Mouse (Mus musculus) cerebellum, postnatal 10 days (tissue): ENCODE measurements around the gene Fpr1.
A peak's percentile ranks its signal among the peaks of the same experiment; 100 is the strongest.
"Not testable (repeated sequence)": the region's sequence is repeated elsewhere in the genome, so short reads cannot be mapped to it uniquely, and the experiment has no call there.

Experiments used
- DNase-seq, 2 experiments: peaks; one replicate each; pipeline ENCODE4 v3.0.0; 2021; ENCODE audit warnings: mixed read lengths in 2 of 2

Fpr1 gene

DNA sequence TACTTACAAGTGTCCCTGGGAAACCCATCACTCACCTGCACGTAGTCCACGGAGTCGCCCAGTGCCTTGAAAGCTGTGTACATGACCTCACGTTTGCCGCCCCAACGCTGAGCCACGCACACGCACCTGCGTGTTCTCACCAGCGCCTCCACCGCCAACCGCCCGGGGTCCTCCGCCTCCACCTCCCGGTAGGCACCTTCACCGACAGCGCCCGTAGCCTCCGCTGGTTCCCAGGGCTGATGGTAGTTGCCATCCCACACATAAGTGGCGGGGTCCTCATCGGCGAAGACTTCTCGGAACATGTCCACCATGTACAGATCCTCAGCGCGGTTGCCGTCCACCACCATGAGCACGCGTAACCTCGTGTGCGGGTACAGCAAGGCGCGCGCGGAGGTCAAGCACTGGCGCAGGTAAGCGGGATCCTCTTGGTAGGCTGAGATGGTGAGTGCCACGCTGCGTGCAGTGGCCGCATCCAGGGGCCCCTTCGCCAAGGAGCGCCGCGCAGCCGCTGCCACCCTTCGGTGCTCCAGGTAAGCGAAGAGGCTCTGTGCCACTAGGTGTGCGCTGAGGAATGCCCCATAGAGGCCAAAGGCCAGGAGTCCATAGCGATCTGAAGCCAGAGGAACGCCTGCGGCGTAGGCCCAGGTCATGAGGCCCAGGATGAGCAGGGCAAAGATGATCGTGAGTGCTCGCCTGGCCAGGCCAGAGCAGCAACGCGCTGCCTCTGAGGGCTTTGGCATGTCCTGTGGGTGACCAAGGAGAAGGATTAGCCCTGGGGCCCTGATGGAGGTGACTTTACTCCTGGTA lies 33.6 kb downstream of the Fpr1 start:
- peak in 1 of 2 experiments; percentile 17 for DNase-seq

DNA sequence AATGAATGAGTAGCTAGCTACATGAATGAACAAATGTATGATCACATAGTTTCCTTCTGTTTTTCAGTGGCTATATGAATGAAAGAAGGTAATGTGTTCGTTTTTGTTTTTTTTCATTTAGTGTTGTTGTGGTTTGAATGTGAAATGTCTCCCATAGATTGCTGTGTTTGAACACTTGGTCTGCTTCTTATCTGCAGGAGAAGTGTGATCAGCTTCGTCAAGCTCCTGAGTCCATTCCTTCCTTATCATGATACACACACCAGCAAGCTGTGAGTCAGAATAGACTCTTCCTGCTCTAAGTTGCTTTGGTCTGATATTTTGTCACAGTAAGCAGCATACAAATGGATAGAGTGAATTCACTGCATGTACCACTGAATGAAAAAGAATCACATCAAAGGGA lies 34.8 kb downstream of the Fpr1 start:
- DNase-seq = no peak

DNA sequence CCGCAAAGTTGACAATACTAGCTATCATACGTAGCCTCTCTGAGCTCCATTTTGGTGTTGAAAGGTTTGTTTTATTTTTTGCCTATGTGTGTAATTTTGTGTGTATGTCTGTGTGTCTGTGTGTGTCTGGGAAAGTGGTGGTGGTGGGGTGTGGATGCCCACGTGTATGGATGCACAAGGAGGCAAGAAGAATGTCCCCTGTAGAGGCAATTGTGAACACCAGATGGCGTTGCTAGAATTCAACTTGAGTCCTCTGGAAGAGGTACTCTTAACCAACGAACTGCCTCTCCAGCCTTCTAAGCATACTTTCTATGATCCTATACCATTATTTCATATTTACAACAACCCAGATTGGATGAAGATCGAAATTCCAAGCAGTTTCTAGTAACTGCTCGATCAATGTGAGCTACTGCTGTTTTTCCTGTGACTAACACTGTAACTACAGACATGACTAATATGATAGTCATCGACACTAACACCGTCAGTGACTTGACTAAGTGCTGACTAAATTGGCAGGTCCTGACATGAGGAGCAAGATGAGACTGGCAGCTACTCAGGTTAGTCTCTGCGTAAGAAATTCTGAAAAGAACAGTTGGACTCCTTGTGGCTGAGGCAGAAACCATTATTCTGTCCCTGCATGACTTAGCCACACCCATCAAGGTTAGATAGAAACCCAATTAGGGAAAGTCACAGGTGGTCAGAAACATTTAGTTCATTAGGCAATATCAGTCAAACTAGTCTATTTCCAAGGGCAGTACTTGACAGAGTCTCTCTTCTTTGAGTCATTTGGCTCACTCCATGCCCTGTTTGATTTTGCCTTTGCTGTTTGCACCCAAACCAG lies 38.3 kb downstream of the Fpr1 start:
- DNase-seq = peak in 1 of 2 experiments; percentile 41

DNA sequence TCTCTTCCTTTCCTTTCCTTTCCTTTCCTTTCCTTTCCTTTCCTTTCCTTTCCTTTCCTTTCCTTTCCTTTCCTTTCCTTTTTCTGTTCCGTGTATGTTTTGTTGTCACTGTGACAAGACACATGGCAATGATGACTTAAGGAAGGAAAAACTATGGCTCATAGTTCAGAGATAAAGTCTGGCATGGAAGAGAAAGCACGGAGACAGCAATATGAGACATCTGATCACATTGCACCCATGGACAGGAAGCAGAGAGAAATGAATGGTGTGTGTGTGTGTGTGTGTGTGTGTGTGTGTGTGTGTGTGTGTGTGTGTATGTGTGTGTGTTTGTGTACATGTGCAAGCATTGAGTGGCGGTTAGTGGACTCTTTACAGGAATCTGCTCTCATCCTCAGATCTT lies 39.1 kb downstream of the Fpr1 start:
- DNase-seq = not testable (repeated sequence)

DNA sequence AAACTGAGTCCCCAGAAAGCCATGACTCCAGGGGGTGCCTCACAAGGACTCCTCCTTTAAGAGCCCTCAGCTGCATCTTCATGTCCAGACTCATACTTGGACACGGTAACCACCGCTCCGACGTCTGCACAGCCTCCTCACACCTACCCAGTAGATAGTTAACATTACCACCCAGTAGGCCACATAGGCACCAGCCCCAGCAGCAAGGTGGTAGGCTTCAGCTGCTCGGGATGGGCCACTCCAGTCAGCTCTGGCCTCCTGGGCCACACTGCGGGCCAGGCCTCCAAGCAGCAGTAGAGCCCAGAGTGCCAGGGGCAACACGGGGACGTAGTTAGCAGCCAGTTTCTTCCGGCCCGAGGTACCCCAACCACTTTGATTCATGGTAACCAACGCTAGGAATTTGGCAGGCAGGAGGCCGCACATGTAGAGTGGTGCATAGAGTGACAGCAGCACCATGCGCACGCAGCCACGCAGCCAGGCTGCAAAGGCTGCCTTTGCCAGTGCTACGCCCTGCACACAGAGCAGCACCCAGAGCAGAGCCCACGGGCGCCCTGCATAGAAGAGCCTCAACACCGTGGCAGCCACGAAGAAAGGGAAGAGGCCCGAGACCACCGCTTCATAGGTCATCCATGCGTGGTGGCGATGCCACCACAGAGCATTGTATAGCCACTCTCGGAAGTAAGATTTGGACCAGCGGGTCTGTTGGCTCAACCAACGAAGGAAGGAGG lies 40.0 kb downstream of the Fpr1 start:
- peak in 1 of 2 experiments; percentile 14 for DNase-seq

DNA sequence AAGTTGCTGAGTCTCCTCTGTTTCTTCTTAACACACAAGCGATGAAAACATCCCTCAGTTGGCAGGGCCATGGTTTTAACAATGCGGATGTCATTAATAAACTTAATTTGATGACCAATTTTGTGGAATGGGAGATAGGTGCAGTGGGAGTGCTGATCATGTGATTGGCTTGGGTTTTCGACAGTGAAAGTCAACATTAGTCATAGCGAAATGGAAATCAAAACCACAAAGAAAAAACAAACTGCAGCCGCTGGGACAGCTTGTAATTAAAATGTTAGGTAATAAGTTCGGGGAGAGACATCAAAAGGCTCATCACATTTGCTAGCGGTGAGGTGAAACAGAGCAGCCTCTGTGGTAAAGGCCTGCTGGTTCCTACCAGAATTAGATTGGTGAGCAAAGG lies 42.9 kb downstream of the Fpr1 start:
- no peak for DNase-seq

DNA sequence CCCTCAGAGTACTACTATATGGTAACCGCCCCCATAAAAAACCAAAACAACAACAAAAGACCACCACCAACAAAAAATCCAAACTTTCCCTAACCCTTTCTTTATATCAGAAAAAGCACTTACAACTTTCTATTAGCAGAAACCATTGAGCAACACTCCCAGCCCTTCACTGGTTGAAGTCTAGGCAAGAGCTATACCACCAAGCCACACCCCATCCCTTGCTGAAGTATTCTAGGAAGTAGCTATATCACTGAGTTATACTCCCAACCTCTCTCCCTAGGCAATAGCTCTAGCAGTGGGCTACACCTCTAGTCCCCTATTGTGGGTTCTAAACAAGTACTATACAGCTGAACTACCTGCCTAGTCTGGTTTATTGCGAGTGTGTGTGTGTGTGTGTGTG lies 44.5 kb downstream of the Fpr1 start:
- DNase-seq = no peak

DNA sequence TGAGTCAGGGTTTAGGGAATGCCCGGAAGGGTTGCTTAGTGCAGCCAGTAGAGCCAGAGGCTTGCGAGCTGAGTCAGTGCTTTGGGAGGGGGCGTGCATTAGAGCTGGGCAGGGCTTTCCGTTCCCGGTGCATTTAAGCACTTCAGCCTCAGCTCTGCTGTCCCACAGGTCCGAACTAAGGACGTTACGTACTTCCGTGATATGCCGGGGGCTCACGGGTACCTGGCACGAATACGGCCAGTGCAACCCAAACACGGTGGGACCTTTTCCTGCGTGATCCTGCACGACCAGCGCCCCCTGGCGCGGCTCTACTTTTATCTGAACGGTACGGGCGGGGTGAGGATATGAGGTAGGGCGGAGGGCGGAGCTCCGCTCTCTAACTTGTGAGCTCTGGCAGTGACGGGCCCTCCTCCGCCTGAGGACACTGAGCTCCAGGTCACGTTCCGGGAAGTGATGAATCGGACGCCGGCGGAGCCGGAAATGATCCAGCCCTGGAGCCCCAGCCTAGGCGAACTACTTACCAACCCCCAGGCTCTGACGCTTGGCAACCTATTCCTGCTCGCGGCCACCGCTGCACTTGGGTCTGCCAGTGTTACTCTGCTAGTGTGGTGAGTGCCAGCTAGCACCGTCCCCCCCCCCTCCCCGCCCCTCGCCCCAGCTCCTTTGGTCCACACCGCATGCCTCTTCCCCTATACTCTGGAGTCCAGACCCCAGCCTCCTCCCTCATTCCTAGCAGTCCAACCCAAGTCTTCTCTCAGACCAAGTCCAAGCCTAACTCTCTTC lies 45.6 kb downstream of the Fpr1 start:
- peak; percentile 97 to 98 for DNase-seq

DNA sequence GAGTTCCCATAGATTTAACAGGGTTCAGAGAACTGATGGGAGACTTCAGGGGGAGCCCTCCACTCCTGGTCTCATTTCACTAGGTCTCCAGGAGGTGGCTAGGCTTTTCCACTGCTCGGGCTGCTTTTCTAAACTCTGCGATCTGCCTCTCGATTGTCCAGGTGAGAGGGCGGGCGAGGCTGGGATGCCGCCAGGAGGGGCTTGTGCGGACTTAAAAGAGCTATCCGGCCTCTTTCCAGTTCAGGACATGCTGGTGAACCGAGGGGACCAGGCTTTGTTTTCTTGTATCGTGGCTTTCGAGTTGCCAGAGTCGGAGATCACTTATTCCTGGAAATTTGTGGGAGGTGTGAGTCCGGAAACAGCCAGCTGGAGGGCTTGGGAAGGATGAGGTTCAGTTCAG lies 46.3 kb downstream of the Fpr1 start:
- DNase-seq = peak; percentile 48 to 57

DNA sequence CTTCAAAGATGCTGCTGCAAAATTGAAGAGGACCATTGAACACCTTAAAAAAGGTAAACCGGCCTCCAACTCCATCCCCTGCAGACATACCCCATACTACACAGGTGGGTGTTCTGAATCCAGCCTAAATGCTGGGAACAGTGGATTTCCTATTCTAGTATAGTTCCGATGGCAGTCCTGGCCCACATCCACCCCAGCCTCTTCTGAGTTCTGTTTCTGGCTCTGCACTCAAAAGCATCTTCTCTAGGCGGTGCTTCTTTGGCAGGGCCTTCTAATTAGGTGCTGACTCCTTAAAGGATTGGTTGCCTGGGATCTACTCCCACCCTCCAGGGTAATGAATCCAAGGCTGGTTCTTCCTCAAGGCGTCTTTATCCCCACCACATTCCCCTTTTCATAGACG lies 47.6 kb downstream of the Fpr1 start:
- no peak for DNase-seq

DNA sequence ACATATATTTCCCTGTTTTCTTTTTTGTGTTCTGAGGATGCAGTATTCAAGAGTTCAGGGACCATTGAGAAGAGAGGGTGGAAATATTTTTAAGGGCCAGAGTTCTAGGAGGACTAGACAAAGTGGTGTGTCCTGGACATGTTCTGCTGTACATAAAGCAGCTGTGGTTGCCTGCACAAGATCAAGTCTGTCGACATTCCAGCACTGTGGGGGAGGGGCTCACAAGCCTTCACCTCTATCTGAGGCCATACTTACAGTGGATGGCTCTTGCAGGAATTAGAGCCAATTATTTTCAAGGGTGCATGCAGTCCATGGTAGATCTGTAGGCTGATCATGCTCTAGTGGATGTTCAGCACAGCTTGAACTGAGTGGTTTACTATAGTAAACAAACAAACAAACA lies 48.8 kb downstream of the Fpr1 start:
- DNase-seq = peak in 1 of 2 experiments; percentile 30

DNA sequence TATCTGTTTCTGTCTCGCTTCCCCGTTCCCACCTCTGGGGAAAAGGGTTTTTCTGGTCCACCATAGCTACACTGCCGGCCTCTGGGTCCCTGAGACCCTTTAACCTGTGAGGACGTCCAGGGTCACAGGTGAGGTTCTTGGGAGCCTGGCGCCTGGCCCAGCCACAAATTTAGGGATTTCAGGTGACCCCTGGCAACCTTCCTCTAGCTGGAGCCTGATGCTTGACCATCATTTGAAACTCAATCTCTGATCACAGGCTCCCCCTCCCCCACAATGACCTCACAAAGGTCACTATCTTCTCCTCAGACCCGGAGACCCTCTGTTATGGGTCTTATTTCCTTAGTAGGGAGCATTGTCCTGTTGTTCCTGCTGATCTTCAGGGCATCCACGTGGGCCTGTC lies 53.0 kb downstream of the Fpr1 start:
- peak; percentile 23 to 27 for DNase-seq

DNA sequence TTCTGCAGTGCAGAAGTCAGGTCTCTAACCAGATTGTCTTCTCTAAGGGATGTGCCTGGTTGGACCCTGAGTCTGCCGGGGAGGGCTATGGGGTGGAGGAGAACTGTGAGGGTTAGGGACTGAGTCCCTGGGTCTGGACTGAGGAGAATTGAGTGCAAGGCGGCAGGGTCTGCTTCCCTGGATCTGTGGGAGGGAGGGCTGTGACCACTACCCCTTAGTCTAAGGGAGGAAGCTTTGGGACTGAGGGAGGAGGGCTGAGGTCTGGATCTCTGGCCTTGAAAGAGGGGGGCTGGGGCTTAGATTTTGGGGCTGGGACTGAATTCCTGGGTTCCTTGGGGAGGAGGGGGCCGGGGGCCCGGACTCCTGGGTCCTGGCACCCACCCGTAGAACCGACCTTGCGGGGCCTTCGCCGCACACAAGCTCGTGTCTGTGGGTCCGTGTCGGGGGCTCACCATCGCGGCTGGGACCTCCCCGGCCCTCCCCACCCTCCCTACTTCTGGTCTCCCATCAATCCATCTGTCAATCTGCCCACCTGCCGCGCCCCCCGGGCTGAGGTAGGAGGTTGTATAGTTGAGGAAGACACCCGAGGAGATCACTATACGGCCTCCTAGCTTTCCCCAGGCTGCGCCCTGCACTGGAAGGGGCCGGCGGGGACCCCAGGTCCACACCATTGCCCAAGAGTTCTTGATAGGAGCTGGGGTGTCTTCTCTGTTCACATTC lies 53.8 kb downstream of the Fpr1 start:
- peak; percentile 38 to 52 for DNase-seq

DNA sequence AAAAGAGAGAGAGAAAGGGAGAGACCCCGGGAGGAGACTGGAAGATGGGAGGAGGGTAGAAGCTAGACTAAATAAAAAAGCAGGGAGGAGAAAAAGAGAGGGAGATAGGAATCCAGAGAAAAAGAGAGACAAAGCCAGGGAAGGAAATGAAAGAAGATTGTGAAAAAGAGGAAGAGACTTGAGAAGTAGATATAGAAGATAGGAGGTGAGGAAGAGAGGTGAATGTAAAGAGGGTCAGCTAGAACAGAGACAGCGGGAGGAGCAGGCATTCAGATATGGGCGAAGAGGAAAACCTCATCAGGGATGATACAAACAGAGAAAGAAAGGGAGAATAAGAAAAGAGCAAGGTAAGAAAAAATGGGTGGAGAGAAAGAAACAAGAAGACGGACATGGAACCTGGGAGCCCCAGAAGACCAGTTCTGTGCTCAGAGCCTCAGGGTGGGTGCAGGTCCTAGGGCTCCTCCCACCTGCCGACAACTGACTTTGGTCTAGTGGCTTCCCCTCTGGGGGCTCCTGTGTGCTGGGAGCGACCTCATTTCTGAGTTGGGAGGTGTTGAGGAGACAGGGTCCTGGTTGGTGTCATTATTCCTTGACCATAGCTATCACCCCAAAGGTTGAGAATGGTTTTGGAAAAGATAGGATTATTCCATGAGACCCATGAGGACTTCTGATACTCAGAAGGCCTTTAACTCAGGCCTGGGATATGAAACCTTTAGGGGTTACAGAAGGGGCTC lies 54.5 kb downstream of the Fpr1 start:
- DNase-seq = peak; percentile 44 to 50

DNA sequence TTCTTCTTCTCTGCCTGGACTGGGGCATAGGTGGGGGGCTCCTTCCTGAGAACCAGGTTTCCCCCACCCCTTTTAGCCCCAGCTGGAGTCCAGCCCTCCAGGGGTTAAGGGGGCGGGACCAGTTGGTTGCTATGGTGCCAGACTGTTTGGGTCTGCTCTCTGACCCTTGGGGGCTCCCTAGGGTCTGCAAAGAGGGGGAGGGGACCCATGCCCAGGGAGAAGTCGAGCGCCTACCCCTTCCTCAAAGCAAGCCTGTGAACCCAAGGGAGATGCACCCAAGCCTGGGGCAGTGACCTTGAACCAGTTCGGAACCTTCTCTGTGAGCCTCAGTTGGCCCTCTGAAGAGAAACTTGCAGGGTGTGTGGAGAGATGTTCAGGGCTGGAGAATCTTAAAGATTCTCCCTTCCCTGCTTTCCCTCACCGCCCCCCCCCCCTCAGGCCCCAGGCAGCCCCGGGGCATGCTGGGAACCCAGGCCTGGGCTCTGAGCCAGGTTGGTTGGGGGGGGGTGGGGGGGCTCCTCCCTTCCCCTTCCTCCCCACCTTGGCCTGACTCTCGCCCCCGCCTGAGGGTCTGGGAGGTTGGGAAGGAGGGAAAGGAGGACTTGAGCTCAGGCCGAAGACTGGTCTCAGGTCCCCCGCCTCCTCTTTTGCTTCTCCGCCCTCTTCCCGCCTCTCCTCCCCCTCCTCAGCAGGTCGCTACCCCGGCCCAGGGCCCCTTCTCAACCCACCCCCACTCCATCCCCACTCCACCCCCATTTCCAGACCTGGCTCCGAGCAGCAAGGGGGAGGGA lies 55.4 kb downstream of the Fpr1 start:
- peak; percentile 79 to 86 for DNase-seq

DNA sequence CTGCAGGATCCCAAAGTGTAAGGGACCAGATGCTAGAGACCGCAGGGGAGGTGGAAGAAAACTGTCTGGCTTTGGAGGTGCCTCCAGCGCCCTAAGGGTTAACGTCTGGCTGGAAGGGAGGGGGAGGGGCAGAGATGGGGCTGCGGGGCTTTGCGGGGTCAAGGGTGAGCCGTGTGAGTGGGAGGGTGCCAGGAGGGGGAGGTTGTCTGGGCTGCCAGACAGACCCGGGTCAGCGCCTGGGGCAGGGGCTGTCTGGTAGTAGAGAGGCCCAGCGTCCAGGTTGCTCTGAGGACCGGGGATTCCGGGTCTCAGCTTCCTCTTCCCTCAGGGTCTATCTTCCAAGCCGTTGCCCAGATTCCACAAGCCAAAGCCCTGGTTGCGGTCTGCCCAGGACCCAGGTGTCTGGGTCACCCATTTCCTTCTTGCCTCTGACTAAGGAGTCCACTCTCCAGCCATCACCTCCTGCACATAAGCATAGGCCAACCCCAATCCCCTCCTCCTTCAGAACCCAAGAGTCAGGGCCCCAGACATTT lies 56.0 kb downstream of the Fpr1 start:
- DNase-seq = peak; percentile 93 to 94

DNA sequence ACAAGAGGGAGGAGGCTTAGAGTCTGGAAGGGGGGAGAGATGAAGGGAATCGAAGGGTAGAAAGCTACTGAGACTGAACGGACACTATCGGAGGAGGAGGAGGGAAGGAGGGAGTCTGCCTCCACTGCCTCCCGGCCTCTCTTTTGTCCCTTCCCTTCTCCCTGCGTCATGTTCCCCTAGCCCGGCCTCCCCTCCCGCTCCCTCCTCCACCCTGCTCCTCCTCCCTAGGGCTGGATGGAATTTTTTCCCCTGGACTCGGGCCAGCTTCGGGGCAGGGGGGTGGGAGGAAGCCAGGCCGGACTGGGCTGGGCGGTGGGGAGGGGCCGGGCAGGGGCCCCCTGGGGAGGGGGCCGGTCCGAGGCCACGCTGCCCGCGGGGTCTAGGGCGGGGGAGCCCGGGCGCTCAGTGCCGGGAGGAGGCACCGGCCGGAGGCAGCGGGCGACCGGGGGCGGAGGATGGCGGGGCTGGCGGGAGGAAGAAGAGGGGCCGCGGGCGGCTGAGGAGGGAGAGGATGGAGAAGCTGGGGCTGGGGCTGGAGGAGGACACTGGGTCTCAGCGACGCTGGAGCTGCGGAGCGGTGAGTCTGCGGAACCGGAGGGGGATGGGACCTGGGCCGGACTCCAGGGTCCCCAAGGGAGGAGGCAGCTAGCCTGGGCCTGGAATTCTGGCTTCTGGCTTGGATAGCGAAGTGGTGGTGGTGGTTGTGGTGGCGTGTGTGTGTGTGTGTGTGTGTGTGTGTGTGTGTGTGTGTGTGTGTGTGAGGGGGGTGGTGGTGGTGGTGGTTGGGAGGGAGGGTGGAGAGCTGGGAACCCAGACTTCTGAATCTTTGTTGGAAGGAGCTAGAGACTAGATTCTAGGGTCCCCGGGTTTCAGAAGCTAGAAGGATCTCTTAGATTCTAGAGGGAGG lies 56.7 kb downstream of the Fpr1 start, which contains the start of gene Spaca6:
Gene Spaca6, plus strand, starts transcription at position 408 of the 907 bp plus-strand sequence.
- DNase-seq = peak; percentile 98
